Mouse (Mus musculus): ENCODE results near the gene Rbm7. TPM values are rescaled to one million over a fixed set of nuclear protein-coding genes. Genes with fewer than 3 reads are reported as not detected.
A peak's percentile ranks its signal among the peaks of the same experiment; 100 is the strongest.

The Rbm7 gene
- total and polyA plus RNA-seq, 3 experiments: 73.4 to 220 (median 91.9) TPM

DNA sequence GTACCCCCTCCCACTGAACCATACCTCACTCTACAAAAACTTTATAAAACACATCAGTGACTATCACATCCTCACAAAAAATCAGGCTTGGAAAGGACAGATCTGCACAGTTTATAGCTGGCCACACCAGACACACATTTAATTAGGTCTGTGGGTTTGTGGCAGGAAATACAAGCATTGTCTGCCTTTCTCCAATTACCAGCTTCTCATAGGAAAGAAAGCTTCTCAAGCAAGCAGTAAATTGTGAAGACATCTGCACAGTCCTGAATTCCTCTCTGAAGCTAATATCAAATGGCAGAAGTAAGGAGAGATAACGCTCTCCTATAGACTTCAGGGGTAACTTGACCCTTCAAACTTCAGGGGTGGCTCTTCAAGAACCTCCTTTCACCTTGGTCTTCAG is 41.3 kb upstream of the Rbm7 start:
- Histone ChIP-seq H3K4me3 (replicated peaks in 1 of 3; ENCODE audit: low read depth in 2 of 3, low read length in 2 of 3, poor library complexity in 1 of 3) (no peak overlapping the region), H3K27me3 (replicated peaks) (no peaks in the 10 kb centered on the region), H3K27ac (ENCODE audit: insufficient read depth, low read depth) (no peak overlapping the region), H3K4me1 (ENCODE audit: control insufficient read depth in 1 of 2, insufficient read depth in 2 of 2) (peaks cover 6 to 20% of the 10 kb centered on the region in 2 experiments), H3K36me3 (replicated peaks in 1 of 2; ENCODE audit: control insufficient read depth in 1 of 2, insufficient read depth in 1 of 2, low read length in 1 of 2) (no peaks in the 10 kb centered on the region), H3K79me2 (replicated peaks; ENCODE audit: control insufficient read depth, extremely low read depth, insufficient read depth, poor library complexity, severe bottlenecking) (no peaks in the 10 kb centered on the region), H3K4me2 (ENCODE audit: insufficient read depth, low read depth, poor library complexity, severe bottlenecking) (no peak overlapping the region), H3K9ac (ENCODE audit: insufficient read depth, low read depth) (no peak overlapping the region), H3K9me3 (replicated peaks; ENCODE audit: low read length) (peaks cover 7% of the 10 kb centered on the region)
- in situ Hi-C loops (cut with MboI; ENCODE audit: low pct_ligation_motif_present, low pct_unique_long_range_greater_than_20kb, low sequenced_read_pairs): no loop called here
- DNase-seq (ENCODE audit: extremely low read depth): no peak
- dilution Hi-C loops (cut with MboI; ENCODE audit: extremely low pct_ligation_motif_present, extremely low pct_unique_long_range_greater_than_20kb, low sequenced_read_pairs): no loop called here
- TF ChIP-seq TCF12 (IDR thresholded peaks at IDR 0.05; ENCODE audit: low read depth, low read length) (no peak), POLR2A (IDR thresholded peaks at IDR 0.05; ENCODE audit: low read depth, low read length) (no peak), UBTF (IDR thresholded peaks at IDR 0.05; ENCODE audit: low read depth, low read length) (no peak)

DNA sequence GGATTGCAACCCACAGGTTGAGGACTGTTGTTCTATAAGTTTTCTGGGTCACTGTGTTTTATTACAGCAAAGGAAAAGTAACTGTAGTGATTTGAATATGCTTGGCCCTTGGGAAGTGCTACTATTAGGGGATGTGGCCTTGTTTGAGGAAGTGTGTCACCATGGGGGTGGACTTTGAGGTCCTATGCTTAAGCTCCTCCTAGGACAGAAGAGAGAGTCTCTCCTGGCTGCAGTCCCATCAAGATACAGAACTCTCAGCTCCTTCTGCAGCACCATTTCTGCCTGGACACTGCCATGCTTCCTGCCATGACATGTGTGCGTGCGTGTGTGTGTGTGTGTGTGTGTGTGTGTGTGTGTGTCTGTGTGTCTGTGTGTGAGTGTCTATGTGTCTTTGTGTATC is 37.6 kb upstream of the Rbm7 start:
- Histone ChIP-seq H3K27ac (ENCODE audit: insufficient read depth, low read depth) (no peak overlapping the region), H3K9me3 (replicated peaks; ENCODE audit: low read length) (no peaks in the 10 kb centered on the region), H3K4me2 (ENCODE audit: insufficient read depth, low read depth, poor library complexity, severe bottlenecking) (no peak overlapping the region), H3K27me3 (replicated peaks) (no peaks in the 10 kb centered on the region), H3K4me3 (replicated peaks in 1 of 3; ENCODE audit: low read depth in 2 of 3, low read length in 2 of 3, poor library complexity in 1 of 3) (no peak overlapping the region), H3K79me2 (replicated peaks; ENCODE audit: control insufficient read depth, extremely low read depth, insufficient read depth, poor library complexity, severe bottlenecking) (no peaks in the 10 kb centered on the region), H3K36me3 (replicated peaks in 1 of 2; ENCODE audit: control insufficient read depth in 1 of 2, insufficient read depth in 1 of 2, low read length in 1 of 2) (no peaks in the 10 kb centered on the region), H3K4me1 (ENCODE audit: control insufficient read depth in 1 of 2, insufficient read depth in 2 of 2) (peaks cover 6 to 20% of the 10 kb centered on the region in 2 experiments), H3K9ac (ENCODE audit: insufficient read depth, low read depth) (no peak overlapping the region)
- dilution Hi-C loops (cut with MboI; ENCODE audit: extremely low pct_ligation_motif_present, extremely low pct_unique_long_range_greater_than_20kb, low sequenced_read_pairs): no loop called here
- in situ Hi-C loops (cut with MboI; ENCODE audit: low pct_ligation_motif_present, low pct_unique_long_range_greater_than_20kb, low sequenced_read_pairs): no loop called here
- TF ChIP-seq RAD21 (IDR thresholded peaks at IDR 0.05; ENCODE audit: low read depth, low read length): no peak
- no peak for TF ChIP-seq E2F4 (IDR thresholded peaks at IDR 0.05; ENCODE audit: insufficient replicate concordance, low read depth, low read length)
- no peak for TF ChIP-seq TBP (conservative IDR thresholded peaks at IDR 0.05; ENCODE audit: low read depth, low read length)
- no peak for TF ChIP-seq MEF2A (IDR thresholded peaks at IDR 0.05; ENCODE audit: borderline replicate concordance, low read depth, low read length)
- no peak for TF ChIP-seq MYC (IDR thresholded peaks at IDR 0.05; ENCODE audit: low read depth, low read length)
- no peak for TF ChIP-seq RCOR1 (conservative IDR thresholded peaks at IDR 0.05; ENCODE audit: low read depth, low read length)
- TF ChIP-seq POLR2A (IDR thresholded peaks at IDR 0.05; ENCODE audit: low read depth, low read length): no peak
- no peak for TF ChIP-seq JUN (IDR thresholded peaks at IDR 0.05; ENCODE audit: insufficient read depth, low read depth, low read length)
- no peak for TF ChIP-seq ZKSCAN1 (IDR thresholded peaks at IDR 0.05; ENCODE audit: borderline replicate concordance, low read depth, low read length)
- no peak for TF ChIP-seq NRF1 (IDR thresholded peaks at IDR 0.05; ENCODE audit: low read depth, low read length)
- DNase-seq (ENCODE audit: extremely low read depth): peak; percentile 41

DNA sequence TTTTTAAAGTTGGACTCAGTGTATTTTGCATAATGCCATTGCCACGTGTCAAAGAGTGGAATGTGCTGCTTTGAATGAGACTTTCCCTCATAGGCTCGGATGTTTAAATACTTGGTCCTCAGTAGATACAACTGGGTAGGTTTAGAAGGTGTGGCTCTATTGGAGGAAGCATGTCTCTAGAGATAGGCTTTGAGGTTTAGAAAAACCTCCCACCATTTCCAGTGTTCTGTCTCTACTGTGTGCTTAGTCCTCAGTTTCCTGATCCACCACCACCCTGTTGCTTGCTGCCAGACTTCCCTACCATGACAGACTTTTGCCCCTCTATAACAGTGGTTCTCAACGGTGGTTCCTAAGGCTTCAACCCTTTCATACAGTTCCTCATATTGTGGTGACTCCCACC is 37.1 kb upstream of the Rbm7 start:
- in situ Hi-C loops (cut with MboI; ENCODE audit: low pct_ligation_motif_present, low pct_unique_long_range_greater_than_20kb, low sequenced_read_pairs): no loop called here
- Histone ChIP-seq H3K9ac (ENCODE audit: insufficient read depth, low read depth) (no peak overlapping the region), H3K36me3 (replicated peaks in 1 of 2; ENCODE audit: control insufficient read depth in 1 of 2, insufficient read depth in 1 of 2, low read length in 1 of 2) (no peaks in the 10 kb centered on the region), H3K4me2 (ENCODE audit: insufficient read depth, low read depth, poor library complexity, severe bottlenecking) (no peak overlapping the region), H3K79me2 (replicated peaks; ENCODE audit: control insufficient read depth, extremely low read depth, insufficient read depth, poor library complexity, severe bottlenecking) (no peaks in the 10 kb centered on the region), H3K9me3 (replicated peaks; ENCODE audit: low read length) (no peaks in the 10 kb centered on the region), H3K4me3 (replicated peaks in 1 of 3; ENCODE audit: low read depth in 2 of 3, low read length in 2 of 3, poor library complexity in 1 of 3) (no peak overlapping the region), H3K27me3 (replicated peaks) (no peaks in the 10 kb centered on the region), H3K4me1 (ENCODE audit: control insufficient read depth in 1 of 2, insufficient read depth in 2 of 2) (peaks cover 6 to 20% of the 10 kb centered on the region in 2 experiments), H3K27ac (ENCODE audit: insufficient read depth, low read depth) (no peak overlapping the region)
- dilution Hi-C loops (cut with MboI; ENCODE audit: extremely low pct_ligation_motif_present, extremely low pct_unique_long_range_greater_than_20kb, low sequenced_read_pairs): no loop called here
- TF ChIP-seq SIN3A (IDR thresholded peaks at IDR 0.05; ENCODE audit: low read length) (no peak), ZKSCAN1 (IDR thresholded peaks at IDR 0.05; ENCODE audit: borderline replicate concordance, low read depth, low read length) (no peak), KAT2A (IDR thresholded peaks at IDR 0.05; ENCODE audit: insufficient replicate concordance, low read length) (no peak), MYC (IDR thresholded peaks at IDR 0.05; ENCODE audit: low read depth, low read length) (no peak), POLR2A (IDR thresholded peaks at IDR 0.05; ENCODE audit: low read depth, low read length) (no peak), E2F4 (IDR thresholded peaks at IDR 0.05; ENCODE audit: insufficient replicate concordance, low read depth, low read length) (no peak), ETS1 (conservative IDR thresholded peaks at IDR 0.05; ENCODE audit: low read depth, low read length) (no peak), JUND (conservative IDR thresholded peaks at IDR 0.05; ENCODE audit: low read depth, low read length) (no peak), CHD1 (IDR thresholded peaks at IDR 0.05; ENCODE audit: low read depth, low read length) (no peak), ELF1 (IDR thresholded peaks at IDR 0.05; ENCODE audit: low read depth, low read length) (no peak), PAX5 (IDR thresholded peaks at IDR 0.05; ENCODE audit: low read length) (no peak), USF1 (IDR thresholded peaks at IDR 0.05; ENCODE audit: low read depth, low read length) (no peak), ZMIZ1 (IDR thresholded peaks at IDR 0.05; ENCODE audit: low read depth, low read length) (no peak), ZNF384 (IDR thresholded peaks at IDR 0.05; ENCODE audit: low read depth, low read length) (no peak), BHLHE40 (IDR thresholded peaks at IDR 0.05; ENCODE audit: low read depth, low read length) (no peak), CTCF (conservative IDR thresholded peaks at IDR 0.05 in 1 of 2, IDR thresholded peaks at IDR 0.05 in 1 of 2; ENCODE audit: low read depth in 2 of 2, low read length in 2 of 2) (no peak), EP300 (IDR thresholded peaks at IDR 0.05; ENCODE audit: low read length) (no peak), GABPA (IDR thresholded peaks at IDR 0.05; ENCODE audit: insufficient replicate concordance, low read depth, low read length) (no peak), JUN (IDR thresholded peaks at IDR 0.05; ENCODE audit: insufficient read depth, low read depth, low read length) (no peak)
- peak; percentile 10 for DNase-seq (ENCODE audit: extremely low read depth)

Measured in CH12.LX (cell line).